Mouse (Mus musculus): Measurements from ENCODE around the gene Tax1bp3. TPM values are rescaled to one million over a fixed set of nuclear protein-coding genes. Genes with fewer than 3 reads are reported as not detected.

Gene Tax1bp3
- polyA plus RNA-seq, 1 experiment = 86.5 TPM

DNA sequence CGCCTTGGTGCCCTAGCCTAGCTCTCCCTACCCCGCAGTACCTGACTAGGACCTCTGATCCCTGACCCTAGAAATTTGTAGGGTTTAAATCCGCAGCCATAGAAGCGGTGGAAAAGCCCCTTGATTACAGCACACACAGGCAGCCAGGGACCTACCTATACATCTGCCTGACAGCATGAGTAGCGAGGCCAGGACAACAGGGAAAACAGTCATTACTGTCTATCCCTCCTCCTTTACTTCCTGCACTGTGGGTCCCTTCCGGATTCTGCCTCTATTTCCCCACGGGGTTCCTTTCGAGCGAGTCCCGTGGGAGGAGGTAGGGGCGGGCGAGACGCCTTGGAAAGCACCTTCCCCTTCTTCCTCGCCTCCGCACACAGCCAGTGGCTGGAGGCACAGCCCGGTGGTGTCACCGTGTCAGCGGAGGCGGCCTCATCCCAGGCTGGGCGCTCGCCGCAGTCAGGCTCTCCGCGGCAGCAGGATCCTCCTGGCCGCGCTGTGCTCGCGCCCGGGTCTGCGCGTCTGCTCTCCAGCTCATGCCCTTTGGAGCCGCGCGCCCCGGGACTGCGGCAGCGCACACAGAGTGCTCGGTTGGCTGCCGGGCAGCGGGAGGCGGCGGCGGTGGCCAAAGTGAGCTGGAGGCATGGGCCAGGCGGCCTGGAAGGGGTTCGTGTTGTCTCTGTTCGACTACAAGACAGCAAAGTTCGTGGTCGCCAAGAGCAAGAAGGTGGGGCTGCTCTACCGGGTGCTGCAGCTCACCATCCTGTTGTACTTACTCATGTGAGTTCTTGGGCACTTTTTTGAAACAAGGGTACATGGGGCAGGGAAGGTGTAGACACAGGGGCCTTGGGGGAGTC lies 16.7 kb upstream of the Tax1bp3 start, which contains the start of gene P2rx5:
P2rx5 (plus strand) TSS at position 465 of the 854 bp plus-strand sequence.
- peak within 1 kb of the TSS; percentile 42 for H3K4me3 ChIP-seq (ENCODE audit: insufficient read depth, low read depth, low read length)
- peak within 1 kb of the TSS; percentile 67 for H3K27ac ChIP-seq (ENCODE audit: insufficient read depth, low read depth, low read length)
- no peaks in the 10 kb centered on the region for H3K36me3 ChIP-seq (ENCODE audit: control insufficient read depth, insufficient read depth, low read length)
- no peaks in the 10 kb centered on the region for H3K27me3 ChIP-seq (replicated peaks; ENCODE audit: control insufficient read depth, insufficient read depth, low read length)
- TF ChIP-seq POLR2A (IDR thresholded peaks at IDR 0.05; ENCODE audit: low read depth, low read length) = no peak
- no peak for TF ChIP-seq CTCF (conservative IDR thresholded peaks at IDR 0.05; ENCODE audit: insufficient read depth, insufficient read length, low read depth, low read length)
- WGBS = 5% methylated on average over 49 of the region's 49 CpGs
- peak; percentile 78 for DNase-seq
- H3K4me1 ChIP-seq (ENCODE audit: control insufficient read depth, insufficient read depth, low read length) = peaks cover 6% of the 10 kb centered on the region; the same call in 1 of the 2 replicates

DNA sequence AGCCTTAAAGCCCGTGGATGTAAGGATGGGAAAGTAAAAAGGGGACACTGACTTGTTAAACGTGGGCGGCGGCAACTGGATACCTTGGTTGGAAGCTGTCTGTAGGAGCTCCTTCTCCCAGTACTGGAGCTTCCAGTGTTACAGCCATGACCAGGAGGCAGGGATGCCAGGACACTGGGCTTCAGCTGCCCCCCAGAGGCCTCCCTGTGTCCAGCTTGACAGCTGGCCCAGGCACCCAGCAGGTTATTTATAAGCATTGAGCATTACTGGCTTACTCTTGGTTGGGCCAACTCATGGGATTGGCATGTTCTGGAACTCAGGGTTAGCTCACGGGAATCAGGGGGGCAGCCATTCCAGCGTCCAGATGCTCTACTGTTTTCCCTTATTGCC lies 16.1 kb upstream of the Tax1bp3 start:
- 25% methylated on average over 6 of the region's 6 CpGs for WGBS
- peak overlapping the region; percentile 42 for H3K4me3 ChIP-seq (ENCODE audit: insufficient read depth, low read depth, low read length)
- H3K36me3 ChIP-seq (ENCODE audit: control insufficient read depth, insufficient read depth, low read length) = no peaks in the 10 kb centered on the region
- no peaks in the 10 kb centered on the region for H3K27me3 ChIP-seq (replicated peaks; ENCODE audit: control insufficient read depth, insufficient read depth, low read length)
- H3K4me1 ChIP-seq (ENCODE audit: control insufficient read depth, insufficient read depth, low read length) = peaks cover 6% of the 10 kb centered on the region; the same call in 1 of the 2 replicates
- TF ChIP-seq CTCF (conservative IDR thresholded peaks at IDR 0.05; ENCODE audit: insufficient read depth, insufficient read length, low read depth, low read length) (no peak), POLR2A (IDR thresholded peaks at IDR 0.05; ENCODE audit: low read depth, low read length) (no peak)
- H3K27ac ChIP-seq (ENCODE audit: insufficient read depth, low read depth, low read length) = peak overlapping the region; percentile 67
- DNase-seq = peak; percentile 66

DNA sequence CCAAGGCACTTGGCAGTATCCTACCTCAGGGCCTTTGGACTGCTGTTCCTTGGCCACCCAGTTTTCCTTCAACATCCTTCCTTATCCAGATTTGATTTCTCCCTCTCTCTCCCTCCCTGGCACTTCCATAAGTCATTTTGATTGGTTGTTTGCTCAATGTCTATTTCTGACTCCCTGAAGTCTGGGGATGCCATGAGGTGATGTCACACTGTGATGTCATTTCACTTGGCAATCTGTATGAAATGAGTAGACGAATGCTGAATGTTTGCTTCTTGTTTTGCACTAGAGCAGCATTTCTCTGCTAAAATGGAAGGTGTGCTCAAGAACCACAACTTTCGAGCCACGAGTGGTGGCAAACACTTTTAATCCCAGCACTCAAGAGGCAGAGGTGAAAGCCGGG lies 15.3 kb upstream of the Tax1bp3 start:
- Histone ChIP-seq H3K4me3 (ENCODE audit: insufficient read depth, low read depth, low read length) (no peak overlapping the region), H3K27me3 (replicated peaks; ENCODE audit: control insufficient read depth, insufficient read depth, low read length) (no peaks in the 10 kb centered on the region), H3K27ac (ENCODE audit: insufficient read depth, low read depth, low read length) (peak overlapping the region; percentile 67; the same call in 1 of the 2 replicates), H3K36me3 (ENCODE audit: control insufficient read depth, insufficient read depth, low read length) (no peaks in the 10 kb centered on the region), H3K4me1 (ENCODE audit: control insufficient read depth, insufficient read depth, low read length) (peaks cover 3% of the 10 kb centered on the region; the same call in 1 of the 2 replicates)
- WGBS = 87% methylated on average over 4 of the region's 4 CpGs
- TF ChIP-seq CTCF (conservative IDR thresholded peaks at IDR 0.05; ENCODE audit: insufficient read depth, insufficient read length, low read depth, low read length) (no peak), POLR2A (IDR thresholded peaks at IDR 0.05; ENCODE audit: low read depth, low read length) (no peak)
- no peak for DNase-seq

DNA sequence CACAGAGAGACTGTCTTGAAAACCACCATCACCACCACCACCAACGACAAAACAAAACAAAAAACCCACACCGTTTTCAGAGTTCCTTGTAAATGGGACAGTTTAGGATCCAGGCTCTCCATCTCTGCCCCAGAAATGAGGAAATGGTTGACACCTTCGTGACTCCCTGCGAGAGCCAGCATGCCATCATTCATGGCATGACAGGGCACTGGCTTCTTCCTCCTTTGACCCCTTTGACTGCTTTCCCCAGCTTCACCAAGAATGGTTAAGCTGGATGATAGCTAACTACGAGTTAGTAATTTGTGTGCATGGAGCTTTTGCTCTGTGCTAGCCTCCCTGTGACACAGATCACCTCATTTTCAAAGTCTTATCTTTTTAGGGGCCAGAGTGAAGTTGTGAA lies 14.6 kb upstream of the Tax1bp3 start:
- Histone ChIP-seq H3K36me3 (ENCODE audit: control insufficient read depth, insufficient read depth, low read length) (no peaks in the 10 kb centered on the region), H3K27me3 (replicated peaks; ENCODE audit: control insufficient read depth, insufficient read depth, low read length) (no peaks in the 10 kb centered on the region), H3K4me3 (ENCODE audit: insufficient read depth, low read depth, low read length) (no peak overlapping the region), H3K27ac (ENCODE audit: insufficient read depth, low read depth, low read length) (no peak overlapping the region), H3K4me1 (ENCODE audit: control insufficient read depth, insufficient read depth, low read length) (peaks cover 3% of the 10 kb centered on the region; the same call in 1 of the 2 replicates)
- 36% methylated on average over 5 of the region's 5 CpGs for WGBS
- no peak for TF ChIP-seq POLR2A (IDR thresholded peaks at IDR 0.05; ENCODE audit: low read depth, low read length)
- no peak for TF ChIP-seq CTCF (conservative IDR thresholded peaks at IDR 0.05; ENCODE audit: insufficient read depth, insufficient read length, low read depth, low read length)
- peak; percentile 51 for DNase-seq

DNA sequence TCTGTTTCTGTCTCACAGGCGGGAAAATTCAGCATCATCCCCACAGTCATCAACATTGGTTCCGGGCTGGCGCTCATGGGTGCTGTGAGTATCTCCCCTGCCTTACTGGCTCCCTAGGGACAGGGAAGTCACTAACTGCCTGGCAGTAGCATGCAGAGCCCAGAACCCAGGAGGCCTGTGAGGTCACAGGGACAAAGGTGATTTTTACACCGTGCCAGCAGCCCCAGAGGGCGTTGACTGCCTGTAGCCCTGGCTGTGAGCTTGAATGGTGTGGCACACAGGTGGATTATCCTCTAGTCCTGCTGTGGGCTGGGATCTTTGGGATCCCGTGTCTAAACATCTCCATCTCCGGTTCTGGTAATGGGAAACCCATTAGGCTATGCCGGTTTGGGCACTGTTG lies 8.8 kb upstream of the Tax1bp3 start:
- peak; percentile 82 for DNase-seq
- Histone ChIP-seq H3K27me3 (replicated peaks; ENCODE audit: control insufficient read depth, insufficient read depth, low read length) (no peaks in the 10 kb centered on the region), H3K27ac (ENCODE audit: insufficient read depth, low read depth, low read length) (no peak overlapping the region), H3K4me1 (ENCODE audit: control insufficient read depth, insufficient read depth, low read length) (peaks cover 16% of the 10 kb centered on the region), H3K36me3 (ENCODE audit: control insufficient read depth, insufficient read depth, low read length) (no peaks in the 10 kb centered on the region), H3K4me3 (ENCODE audit: insufficient read depth, low read depth, low read length) (no peak overlapping the region)
- TF ChIP-seq CTCF (conservative IDR thresholded peaks at IDR 0.05; ENCODE audit: insufficient read depth, insufficient read length, low read depth, low read length) (0 out of 2 replicates have a peak, but pooled peaks have one; percentile 8), POLR2A (IDR thresholded peaks at IDR 0.05; ENCODE audit: low read depth, low read length) (no peak)
- 65% methylated on average over 8 of the region's 8 CpGs for WGBS

DNA sequence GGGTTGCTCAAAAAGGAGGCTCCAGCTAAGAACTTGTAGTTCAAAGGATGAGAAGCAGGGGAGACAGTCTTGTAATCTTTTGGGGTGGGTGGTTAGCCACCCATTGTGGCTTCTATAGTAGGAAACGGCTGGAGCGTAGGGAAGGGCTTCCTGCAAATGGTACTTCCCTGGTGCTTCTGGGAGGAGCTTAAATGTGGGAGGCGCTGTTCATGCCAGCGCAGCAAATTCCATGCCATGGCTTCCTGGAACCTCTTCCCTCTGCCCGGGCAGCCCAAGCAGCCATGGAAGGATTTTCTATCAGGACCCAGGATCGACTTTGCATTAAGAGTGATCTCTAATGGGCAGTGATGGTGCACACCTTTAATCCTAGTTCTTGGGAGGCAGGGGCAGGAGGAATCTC lies 8.3 kb upstream of the Tax1bp3 start:
- DNase-seq = peak; percentile 65
- TF ChIP-seq POLR2A (IDR thresholded peaks at IDR 0.05; ENCODE audit: low read depth, low read length) (no peak), CTCF (conservative IDR thresholded peaks at IDR 0.05; ENCODE audit: insufficient read depth, insufficient read length, low read depth, low read length) (no peak)
- Histone ChIP-seq H3K27me3 (replicated peaks; ENCODE audit: control insufficient read depth, insufficient read depth, low read length) (no peaks in the 10 kb centered on the region), H3K36me3 (ENCODE audit: control insufficient read depth, insufficient read depth, low read length) (no peaks in the 10 kb centered on the region), H3K4me1 (ENCODE audit: control insufficient read depth, insufficient read depth, low read length) (peaks cover 16% of the 10 kb centered on the region), H3K27ac (ENCODE audit: insufficient read depth, low read depth, low read length) (no peak overlapping the region), H3K4me3 (ENCODE audit: insufficient read depth, low read depth, low read length) (no peak overlapping the region)
- 53% methylated on average over 6 of the region's 6 CpGs for WGBS

DNA sequence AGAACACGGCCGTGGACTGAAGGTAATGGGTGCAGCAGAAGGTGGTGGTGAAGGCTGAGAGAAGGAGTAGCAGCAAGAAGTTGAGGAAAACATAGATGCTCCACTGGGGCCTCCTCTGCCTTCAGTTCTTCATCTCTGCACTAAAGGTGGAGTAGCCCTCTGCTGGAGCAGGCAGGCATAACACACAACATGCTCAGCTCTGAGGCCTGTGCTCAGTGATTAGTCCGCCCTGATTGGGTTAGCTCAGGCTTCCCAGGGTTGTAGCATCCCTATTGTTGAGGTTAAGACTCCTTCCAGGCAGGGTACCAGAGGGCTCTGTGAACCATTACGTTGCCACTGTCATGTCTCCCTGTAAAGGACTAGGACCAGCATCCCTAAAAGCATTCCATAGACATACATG lies 7.7 kb upstream of the Tax1bp3 start:
- peak; percentile 77 for DNase-seq
- whole genome bisulfite sequencing = 72% methylated on average over 4 of the region's 4 CpGs
- Histone ChIP-seq H3K27ac (ENCODE audit: insufficient read depth, low read depth, low read length) (no peak overlapping the region), H3K4me3 (ENCODE audit: insufficient read depth, low read depth, low read length) (no peak overlapping the region), H3K4me1 (ENCODE audit: control insufficient read depth, insufficient read depth, low read length) (peaks cover 16% of the 10 kb centered on the region), H3K27me3 (replicated peaks; ENCODE audit: control insufficient read depth, insufficient read depth, low read length) (no peaks in the 10 kb centered on the region), H3K36me3 (ENCODE audit: control insufficient read depth, insufficient read depth, low read length) (no peaks in the 10 kb centered on the region)
- TF ChIP-seq CTCF (conservative IDR thresholded peaks at IDR 0.05; ENCODE audit: insufficient read depth, insufficient read length, low read depth, low read length) = peak; percentile 72
- TF ChIP-seq POLR2A (IDR thresholded peaks at IDR 0.05; ENCODE audit: low read depth, low read length) = no peak

Data from kidney, adult 2 months (tissue).